Mouse (Mus musculus) cortical plate, adult 2 months (tissue): ENCODE measurements around the gene Vars2. TPM values are rescaled to one million over a fixed set of nuclear protein-coding genes. Genes with fewer than 3 reads are reported as not detected.

ENCODE experiments used
- H3K27ac ChIP-seq: fragments of 200-500 bp; 2 replicates; pipeline ENCODE4 v1.5.1; 2012; ENCODE audit warnings: low read length, control low read depth, inconsistent platforms; ENCODE audit not compliant: insufficient read depth
- H3K4me1 ChIP-seq: fragments of 200-500 bp; 2 replicates; pipeline ENCODE4 v1.6.1; 2011; ENCODE audit warnings: low read length; ENCODE audit not compliant: control insufficient read depth, insufficient read depth
- H3K4me3 ChIP-seq: fragments of 200-500 bp; 2 replicates; pipeline ENCODE4 v1.5.1; 2011; ENCODE audit warnings: mild to moderate bottlenecking, low read length, control low read depth; ENCODE audit not compliant: insufficient read depth
- CTCF ChIP-seq: fragments of 200-500 bp; IDR thresholded peaks from 2 replicates; pipeline ENCODE4 v1.5.1; 2011; ENCODE audit warnings: mild to moderate bottlenecking, control low read depth, low read length; ENCODE audit not compliant: insufficient read depth; ENCODE audit errors: extremely low read depth
- POLR2A ChIP-seq: fragments of 200-500 bp; IDR thresholded peaks from 2 replicates; pipeline ENCODE4 v1.6.1; 2011; ENCODE audit warnings: mild to moderate bottlenecking, low read length, control low read depth; ENCODE audit not compliant: insufficient read depth; ENCODE audit errors: extremely low read depth
- polyA plus RNA-seq: library from polyadenylated mRNA; depleted of rRNA; stranded (reverse); fragments of >200 nt; gene quantifications from 2 replicates; pipeline ENCODE4 v1.2.3, GENCODE M21; 2012

Gene Vars2
- polyA plus RNA-seq, 1 experiment = 34.5 TPM

DNA sequence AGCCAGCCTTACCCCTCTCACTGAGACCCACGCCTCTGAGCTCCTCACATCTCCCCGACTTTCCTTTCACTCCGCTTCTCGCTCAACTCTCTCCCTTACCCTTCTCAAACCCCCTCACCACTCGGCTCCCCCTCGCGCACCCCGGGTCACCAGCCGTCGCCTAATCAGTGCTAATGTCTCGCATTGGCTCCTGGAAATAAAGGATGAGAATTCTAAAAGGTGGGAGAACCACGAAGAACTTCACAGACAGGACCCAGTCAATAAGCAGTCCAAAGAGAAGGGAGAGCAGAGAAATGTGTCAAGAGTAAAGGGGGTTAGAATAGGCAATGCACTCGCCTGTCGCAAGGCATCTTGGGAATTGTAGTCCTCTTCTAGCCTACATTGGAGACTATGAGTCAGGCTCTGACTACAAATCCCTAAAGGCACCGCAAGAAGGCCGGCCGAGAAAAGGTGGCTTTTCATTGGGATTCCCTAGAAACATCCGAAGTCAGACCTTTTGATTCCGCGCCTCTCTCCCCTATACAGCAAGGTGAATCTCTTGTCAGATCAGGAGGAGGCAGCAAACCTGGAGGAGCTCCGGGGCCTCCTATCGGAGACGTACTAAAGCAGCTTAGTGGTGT, 6.1 kb upstream of the Vars2 start, which contains the start of gene Gtf2h4:
TSS of gene Gtf2h4 (minus strand) at position 324 of the 620 bp plus-strand sequence.
- Histone ChIP-seq H3K4me3 (peak within 1 kb of the TSS; percentile 77), H3K27ac (no peak within 1 kb of the TSS), H3K4me1 (no peaks in the 10 kb centered on the region; the same call in 1 of the 2 replicates)
- TF ChIP-seq POLR2A (peak; percentile 56; the same call in 1 of the 2 replicates), CTCF (no peak)

DNA sequence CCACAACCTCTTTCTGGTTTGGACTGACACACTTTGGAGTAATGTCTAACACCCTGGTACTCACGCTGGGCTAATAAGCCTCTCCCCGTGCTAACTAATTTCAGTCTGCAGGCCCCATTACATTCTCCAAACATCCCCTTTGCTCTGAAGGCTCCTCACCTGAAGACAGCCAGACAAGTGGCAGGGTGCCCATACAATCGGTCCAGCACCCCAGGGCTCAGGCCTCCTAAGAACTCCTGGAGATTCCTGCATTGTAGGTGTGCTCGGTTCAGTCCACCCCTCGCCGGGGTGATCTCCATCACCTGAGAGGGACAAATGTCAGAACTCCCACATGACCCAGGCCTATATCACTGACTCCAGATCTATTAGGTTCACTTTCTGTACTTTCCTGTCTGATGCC, 5.1 kb upstream of the Vars2 start:
- no peak for TF ChIP-seq CTCF
- TF ChIP-seq POLR2A = no peak
- Histone ChIP-seq H3K27ac (no peak overlapping the region), H3K4me1 (no peaks in the 10 kb centered on the region; the same call in 1 of the 2 replicates), H3K4me3 (no peak overlapping the region)

DNA sequence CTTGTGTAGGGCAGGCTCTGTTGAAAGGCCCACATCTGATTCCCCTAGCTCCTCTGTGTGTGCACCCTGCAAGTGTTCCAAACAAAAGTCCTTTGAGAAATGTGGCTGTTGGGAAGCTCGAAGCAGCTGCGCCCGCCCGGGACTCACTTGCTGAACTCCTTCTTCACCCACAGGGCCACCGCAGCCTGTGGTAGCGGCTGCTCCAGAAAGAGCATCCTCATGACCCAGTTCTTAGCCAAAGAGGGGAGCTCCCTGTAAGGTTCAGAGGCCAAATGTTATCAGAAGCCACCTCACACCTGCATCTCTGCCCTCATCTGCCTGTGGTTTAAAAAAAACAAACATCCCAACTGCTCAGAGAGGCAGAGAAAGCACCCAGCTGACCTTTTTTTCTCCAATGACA, 4.5 kb upstream of the Vars2 start:
- Histone ChIP-seq H3K4me1 (no peaks in the 10 kb centered on the region; the same call in 1 of the 2 replicates), H3K27ac (no peak overlapping the region), H3K4me3 (no peak overlapping the region)
- TF ChIP-seq POLR2A (no peak), CTCF (no peak)

DNA sequence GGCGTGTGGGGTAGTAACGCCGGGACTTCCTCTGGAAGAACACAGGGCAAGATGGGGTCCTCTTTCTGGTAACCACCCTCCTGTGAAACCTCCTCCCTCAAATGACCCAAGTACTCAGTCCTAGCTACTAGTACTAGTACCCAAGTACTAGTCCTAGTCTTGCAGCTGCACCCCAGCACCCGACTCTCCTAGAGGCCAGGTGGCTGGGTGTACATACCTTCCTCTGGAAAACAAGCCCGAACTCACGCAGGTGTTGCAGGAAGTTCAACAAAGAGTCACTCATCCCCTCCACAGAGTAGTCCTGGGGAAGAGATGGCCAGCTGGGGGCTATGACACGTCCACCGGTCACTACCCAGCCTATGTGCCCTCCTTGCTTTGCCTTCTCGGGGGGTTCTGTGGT, 2.3 kb upstream of the Vars2 start:
- Histone ChIP-seq H3K27ac (no peak overlapping the region), H3K4me3 (no peak overlapping the region), H3K4me1 (no peaks in the 10 kb centered on the region; the same call in 1 of the 2 replicates)
- TF ChIP-seq POLR2A = no peak
- no peak for TF ChIP-seq CTCF

DNA sequence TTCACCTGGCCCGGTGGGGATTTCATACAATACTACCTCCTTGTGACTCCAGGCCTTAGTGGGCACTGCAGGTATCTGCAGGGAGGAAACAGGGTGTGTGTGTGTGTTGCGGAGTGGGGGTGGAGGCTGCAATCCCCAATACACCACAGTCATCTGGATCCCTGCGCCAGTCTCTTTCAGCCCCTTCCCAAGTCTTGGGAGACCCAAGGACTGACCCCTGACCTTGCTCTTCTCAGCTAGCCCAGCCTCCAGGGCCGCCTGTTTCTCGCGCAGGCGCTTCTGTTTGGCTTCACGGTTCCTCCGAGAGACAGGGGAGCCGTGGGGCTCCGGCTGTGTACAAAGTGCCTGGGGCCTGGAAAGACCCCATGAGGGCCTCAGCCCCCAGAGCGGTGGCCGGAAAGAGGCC, 538 bp downstream of the Vars2 start:
- peak overlapping the region; percentile 54 for H3K27ac ChIP-seq
- H3K4me3 ChIP-seq = peak overlapping the region; percentile 73
- no peaks in the 10 kb centered on the region for H3K4me1 ChIP-seq
- TF ChIP-seq POLR2A (no peak), CTCF (no peak)

DNA sequence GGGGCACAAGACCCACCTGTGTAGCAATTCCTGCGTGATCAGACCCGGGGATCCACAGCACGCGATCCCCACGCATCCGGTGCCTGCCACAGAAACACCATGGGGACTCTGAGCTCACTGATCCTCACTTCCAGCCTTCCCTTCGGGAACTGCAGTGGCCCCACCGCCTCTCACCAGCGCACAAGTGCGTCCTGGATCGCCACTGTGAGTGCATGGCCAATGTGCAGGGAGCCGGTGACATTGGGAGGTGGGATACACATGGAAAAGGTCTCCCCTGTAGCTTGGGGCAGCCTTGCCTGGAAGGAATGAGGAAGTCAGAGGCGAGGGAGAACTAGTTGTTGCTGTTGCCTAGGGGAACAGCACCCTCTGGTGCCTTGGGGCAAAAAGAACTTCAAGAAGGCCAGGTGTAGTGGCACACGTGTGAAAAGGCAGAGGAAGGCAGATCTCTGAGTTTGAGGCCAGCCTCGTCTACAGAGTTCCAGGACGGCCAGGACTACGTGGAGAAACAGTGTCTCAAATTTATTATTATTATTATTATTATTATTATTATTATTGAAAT, 1.4 kb downstream of the Vars2 start:
- H3K27ac ChIP-seq = no peak overlapping the region
- H3K4me1 ChIP-seq = no peaks in the 10 kb centered on the region
- no peak overlapping the region; the same call in 1 of the 2 replicates for H3K4me3 ChIP-seq
- peak; percentile 70 for TF ChIP-seq CTCF
- no peak for TF ChIP-seq POLR2A

DNA sequence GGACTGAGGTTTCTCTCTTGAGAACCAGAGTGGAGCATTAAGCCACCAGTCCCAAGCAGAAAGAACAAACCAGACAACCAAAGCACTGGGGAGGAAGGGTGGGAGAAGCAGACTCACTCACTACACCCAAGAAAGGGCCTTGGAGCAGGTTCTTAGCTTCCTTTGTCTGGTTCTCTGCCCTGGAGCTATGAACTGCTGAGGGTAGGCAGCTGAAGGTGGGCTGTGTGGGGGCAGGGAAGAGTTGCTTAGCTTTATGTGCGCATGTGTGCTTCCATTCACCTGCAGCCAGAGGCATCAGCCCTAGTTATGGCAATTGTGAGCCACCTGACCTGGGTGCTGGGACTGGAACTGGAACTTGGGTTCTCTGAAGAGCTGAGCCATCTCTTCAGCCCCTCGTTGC, 14.3 kb downstream of the Vars2 start:
- TF ChIP-seq POLR2A (no peak), CTCF (no peak)
- Histone ChIP-seq H3K27ac (no peak overlapping the region), H3K4me3 (no peak overlapping the region), H3K4me1 (no peaks in the 10 kb centered on the region)

DNA sequence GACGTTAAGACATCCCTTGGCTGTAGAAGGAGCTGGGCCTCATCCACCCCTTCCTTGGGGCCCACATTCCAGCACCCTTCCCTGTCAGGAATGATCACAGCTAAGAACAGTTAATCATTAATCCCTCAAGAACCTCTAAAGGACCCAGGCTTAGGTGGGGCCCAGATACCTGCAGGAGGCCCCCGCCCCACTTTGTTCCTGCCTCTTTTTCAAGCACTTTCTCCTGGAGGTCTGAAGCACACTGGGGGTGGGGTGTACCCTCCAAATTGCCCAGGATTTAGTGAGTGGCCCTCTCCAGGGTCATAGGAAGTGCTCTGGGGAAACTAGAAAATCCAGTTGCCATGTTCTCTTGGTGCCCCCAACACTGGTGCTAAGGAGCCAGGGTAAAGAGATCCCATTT, 18.0 kb downstream of the Vars2 start:
- Histone ChIP-seq H3K27ac (no peak overlapping the region), H3K4me1 (no peaks in the 10 kb centered on the region), H3K4me3 (no peak overlapping the region)
- TF ChIP-seq POLR2A (no peak), CTCF (no peak)

DNA sequence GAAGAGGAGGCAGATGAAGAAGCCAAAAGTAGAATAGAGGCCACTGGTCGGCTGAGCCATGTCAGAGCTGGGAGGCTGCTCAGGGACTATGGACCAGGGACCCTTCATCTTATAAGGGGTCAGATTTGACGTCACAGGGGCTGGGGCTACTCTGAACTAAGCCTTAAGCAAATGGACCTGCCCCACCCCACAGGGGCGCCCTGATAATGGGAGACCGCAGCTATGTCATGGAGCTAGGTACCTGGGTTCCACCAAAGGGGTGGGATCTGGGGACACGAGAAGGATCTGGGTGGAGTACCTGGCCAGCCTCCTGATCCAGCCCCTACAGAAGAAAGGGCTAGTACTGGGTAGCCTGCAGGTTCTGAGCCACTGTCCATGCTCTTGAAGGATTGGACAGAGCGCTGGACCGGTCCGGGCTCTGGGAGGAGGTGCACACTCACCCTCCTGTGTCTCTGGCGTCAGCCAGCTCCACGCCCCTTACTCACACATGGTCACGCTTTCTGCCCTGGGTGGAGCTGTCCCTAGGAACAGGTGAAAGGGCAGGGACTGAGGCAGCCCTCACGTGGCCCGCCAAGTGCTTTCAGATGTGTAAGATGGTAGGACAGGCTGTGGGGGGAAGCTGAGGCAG, 23.7 kb downstream of the Vars2 start, which contains the start of gene Mucl3:
TSS of gene Mucl3 (minus strand) at position 87 of the 628 bp plus-strand sequence.
- no peak within 1 kb of the TSS for H3K27ac ChIP-seq
- TF ChIP-seq POLR2A (no peak), CTCF (no peak)
- H3K4me1 ChIP-seq = no peaks in the 10 kb centered on the region
- no peak within 1 kb of the TSS for H3K4me3 ChIP-seq

DNA sequence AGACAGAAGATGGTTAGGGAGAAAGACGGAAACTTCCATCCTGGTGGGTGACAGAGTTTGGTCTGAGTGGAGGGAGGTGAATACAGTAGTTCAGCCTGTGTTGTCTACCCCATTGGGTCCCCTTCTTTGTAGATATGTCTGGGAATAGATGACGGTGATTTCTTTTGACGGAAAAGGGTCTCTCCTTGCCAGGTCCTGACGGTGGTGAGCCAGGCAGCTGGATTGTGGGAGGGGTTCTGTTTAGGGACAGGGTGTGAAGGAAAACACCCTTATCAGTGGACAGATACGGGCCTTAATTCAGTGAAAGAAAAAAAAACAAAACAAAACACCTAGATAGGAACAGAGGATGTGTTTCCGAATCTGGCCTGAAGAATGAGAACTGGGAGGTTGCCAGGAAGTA, 28.0 kb downstream of the Vars2 start:
- no peak for TF ChIP-seq POLR2A
- TF ChIP-seq CTCF = no peak
- Histone ChIP-seq H3K4me1 (no peaks in the 10 kb centered on the region), H3K4me3 (no peak overlapping the region), H3K27ac (no peak overlapping the region)
